Mouse (Mus musculus) left cerebral cortex, postnatal 4 days (tissue): ENCODE measurements around the gene Plcb3. TPM values are rescaled to one million over a fixed set of nuclear protein-coding genes. Genes with fewer than 3 reads are reported as not detected.
"Not testable (repeated sequence)": the region's sequence is repeated elsewhere in the genome, so short reads cannot be mapped to it uniquely, and the experiment has no call there.

ENCODE experiments used
- DNase-seq: peaks from one replicate; pipeline ENCODE4 v3.0.0-alpha.2; 2022
- intact Hi-C: fragments of 180-260 bp; cut with DNase I; formaldehyde crosslinking; loops from one replicate; pipeline ENCODE4 v1.15.1; 2025
- total RNA-seq, 2 experiments: library from RNA; stranded (reverse); gene quantifications; 2 replicates each; pipeline ENCODE4 v1.2.3; 2021

The Plcb3 gene
- total RNA-seq, 2 experiments from 2014 or later = 13.7 to 15.1 TPM

DNA sequence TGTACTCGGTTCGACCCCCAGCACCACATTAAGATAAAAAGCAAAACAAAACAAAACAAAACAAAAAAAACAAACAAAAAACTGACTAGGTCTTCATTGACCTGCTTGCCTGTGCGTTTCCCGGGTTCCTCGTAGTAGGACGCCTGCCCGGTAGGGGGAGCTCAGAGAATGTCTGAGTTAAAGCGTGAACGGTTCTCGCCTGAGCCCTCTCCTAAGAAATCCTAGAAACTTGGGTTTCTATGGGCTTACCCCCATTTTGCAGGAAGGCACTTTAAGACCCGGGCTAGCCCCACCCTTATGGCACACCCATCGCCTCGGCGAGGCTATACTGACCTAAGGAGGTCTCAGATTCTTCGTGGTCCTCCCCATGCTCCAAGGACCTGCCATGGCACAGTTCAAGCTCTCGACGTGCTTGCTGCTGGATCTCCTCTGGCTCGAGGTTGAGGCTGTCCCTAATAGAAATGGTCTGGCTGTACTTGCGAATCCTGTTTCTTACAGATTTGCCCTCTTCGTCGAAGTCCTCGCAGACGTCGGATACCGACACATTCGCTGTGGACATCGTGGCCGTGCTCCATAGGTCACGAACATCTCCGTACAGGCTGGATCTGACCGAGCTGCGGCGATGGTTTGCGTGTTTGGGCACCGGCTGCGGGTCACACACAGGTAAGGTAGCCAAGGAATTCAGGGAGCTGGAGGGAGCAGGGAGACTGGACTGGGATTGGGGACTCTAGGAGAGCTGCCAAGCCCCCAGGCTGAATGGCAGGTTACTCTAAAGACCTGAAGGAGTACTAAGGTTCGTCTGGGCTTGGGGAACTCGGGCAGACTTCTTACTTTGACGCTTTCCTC is 51.6 kb downstream of the Plcb3 start:
- DNase-seq = peak; percentile 88
- intact Hi-C loops = no loop called here

DNA sequence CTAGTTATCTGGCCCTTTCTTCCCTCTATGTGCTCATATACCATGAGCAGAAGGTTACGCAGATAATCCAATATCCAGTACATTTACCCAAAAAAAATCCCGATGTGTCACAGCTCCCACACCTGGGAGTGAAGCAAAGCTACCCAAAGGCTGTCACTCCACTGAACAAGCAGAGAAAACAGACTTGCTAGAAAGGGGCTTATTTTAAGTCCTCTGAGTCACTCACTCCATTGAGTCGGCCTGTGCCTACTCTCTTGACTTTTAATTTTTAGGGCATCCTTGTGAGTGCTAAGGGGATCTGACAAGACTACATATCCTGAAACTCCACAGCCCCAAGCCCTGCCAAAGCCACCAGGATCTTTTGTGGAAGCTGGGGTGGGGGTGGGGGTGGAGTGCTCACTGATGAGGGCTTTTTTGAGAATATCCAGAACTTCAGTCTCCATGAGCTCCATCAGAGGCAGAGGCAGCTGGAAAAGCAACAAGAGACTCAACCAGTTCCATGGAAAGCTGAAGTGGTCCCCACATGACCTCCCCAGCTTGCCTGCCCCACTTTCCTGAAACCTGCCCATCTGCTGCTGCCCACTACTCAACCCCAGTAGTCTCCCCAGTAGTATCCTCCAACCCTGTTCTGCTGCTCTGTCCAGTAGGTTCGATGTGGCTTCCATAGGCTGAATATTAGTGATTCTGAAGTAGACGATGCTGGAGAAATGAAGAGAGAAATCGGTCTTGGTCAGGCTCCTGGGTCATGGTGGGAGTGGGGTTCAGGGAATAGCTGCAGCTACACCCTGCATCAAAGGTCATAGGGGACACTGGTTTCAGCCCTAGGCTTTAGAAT is 53.2 kb downstream of the Plcb3 start:
- no peak for DNase-seq

DNA sequence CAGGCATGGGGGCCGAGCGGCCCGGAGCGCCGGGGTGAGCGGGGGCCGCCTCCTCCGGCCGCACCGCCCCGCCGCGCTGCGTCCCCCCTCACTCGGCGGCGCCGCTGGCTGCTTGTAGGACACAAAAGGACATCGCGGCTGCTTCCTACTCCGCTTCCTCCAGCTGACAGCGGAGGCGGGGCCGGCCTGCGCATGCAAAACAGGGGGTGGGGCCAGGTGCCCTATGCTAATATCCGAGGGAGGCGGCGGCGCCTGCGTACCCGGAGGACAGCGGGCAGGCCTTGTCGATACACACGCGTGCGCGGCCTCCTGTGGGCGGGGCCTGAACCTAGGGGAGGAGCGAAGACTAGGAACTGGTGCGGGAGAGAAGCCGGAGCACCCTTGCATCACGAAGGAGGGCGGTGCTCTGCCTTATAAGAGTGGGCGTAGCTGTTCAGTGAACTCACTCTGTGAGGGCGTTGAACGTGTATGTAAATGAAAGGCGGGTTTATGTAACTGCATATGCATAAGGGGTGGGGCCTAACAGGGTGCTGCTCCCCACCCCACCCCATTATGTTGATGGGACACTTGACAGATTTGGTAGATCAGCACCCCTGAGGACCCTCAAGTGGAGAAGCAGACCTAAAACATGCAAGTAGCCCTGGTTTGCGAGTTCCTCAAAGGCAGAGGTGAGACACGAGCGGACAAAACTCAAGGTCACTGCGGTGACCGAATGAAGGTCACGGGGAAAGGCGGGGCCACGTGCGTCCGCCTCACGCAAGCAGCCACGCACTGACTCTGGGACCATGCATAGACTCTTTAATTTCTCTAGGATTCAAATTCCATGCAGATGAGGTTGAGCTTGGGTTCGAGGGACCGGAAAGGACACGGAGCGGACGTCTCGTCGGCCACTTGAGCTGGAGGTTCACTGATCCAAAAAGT is 54.4 kb downstream of the Plcb3 start, which contains the start of gene Esrra:
TSS of gene Esrra (minus strand) at position 167 of the 921 bp plus-strand sequence.
- intact Hi-C loops = no loop called here
- peak; percentile 100 for DNase-seq

More for the DNA sequence above, 53.2 kb downstream of the Plcb3 start:
- intact Hi-C loops = no loop called here

DNA sequence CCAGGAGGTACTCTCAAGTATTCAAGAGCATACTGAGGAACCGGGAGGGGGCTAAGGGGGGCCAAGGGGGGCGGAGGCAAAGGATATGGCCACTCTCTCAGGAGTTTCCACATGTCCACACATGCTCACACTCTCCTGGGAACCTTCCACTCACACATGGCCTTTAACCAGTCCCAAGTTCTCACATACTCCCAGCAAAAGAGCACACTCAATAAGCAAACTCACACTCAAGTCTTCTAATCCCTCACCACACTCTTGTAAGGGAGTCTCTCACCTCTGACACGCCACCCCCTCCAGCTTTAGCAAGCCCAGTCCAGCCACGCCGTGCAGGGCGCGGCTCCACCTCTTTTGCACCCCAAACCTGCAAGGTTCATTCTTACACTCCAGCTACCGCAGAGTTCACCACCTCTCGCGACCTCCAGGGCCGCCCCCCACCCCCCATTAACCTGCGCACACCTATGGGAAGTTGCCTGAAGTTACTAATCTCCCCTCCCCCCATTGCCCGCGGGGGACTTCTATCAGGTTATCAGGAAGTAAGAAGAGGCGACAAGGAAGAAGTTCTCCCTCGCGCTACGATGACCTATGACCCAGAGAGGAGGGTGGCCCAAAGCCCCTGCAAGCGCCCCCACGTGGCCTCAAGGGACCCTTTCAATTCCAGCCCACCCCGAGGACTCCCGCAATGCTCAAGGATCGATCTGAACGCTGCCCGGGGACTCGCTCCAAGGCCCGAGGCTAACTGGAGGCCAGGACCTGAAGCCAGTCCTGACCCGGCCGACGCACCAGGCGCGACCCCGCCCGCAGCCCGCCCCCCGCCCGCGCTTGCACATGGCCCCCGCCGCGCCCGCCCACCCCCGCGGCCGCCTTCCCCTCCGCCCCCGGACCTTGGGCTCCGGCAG is 55.3 kb downstream of the Plcb3 start:
- intact Hi-C loops = no loop called here
- DNase-seq = peak; percentile 54

DNA sequence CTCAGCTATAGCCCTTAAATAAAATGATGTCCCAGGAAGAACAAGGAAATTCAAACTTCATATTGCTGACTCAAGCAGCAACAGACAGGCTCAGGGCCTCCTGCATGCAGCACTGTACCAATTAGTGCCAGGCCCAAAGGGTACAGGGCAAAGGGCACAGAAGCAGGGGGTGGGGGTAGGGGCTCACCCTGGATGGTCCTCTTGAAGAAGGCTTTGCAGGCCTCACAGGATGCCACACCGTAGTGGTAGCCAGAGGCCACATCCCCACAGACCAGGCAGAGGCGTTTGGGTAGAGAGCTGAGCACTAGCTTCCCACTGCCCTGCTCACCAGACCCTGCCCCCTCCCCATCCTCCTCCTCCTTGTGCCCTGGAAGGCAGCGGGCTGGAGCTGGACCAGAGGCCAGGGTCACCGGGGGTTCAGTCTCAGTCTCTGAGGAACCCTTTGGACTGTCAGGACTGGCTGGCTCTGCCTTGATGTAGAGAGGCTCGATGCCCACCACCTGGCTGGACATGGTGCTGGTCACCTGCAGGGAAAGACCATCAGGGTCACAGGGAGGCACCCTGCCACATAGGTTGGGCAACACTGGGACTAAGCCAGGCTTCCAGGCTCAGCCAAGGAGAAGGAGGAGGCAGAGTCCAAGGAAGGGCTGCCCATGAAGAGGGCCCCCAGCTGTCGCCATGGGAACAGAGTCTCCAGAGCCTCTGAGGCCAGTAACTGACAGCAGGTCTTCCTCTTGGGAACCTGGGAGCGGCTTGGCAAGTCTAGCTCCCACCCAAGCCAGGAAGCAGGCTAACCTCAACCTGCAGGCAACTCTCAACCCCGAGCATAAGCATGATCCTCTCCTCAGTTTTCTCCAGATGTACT is 56.2 kb downstream of the Plcb3 start:
- DNase-seq = peak; percentile 47
- intact Hi-C loops = no loop called here

DNA sequence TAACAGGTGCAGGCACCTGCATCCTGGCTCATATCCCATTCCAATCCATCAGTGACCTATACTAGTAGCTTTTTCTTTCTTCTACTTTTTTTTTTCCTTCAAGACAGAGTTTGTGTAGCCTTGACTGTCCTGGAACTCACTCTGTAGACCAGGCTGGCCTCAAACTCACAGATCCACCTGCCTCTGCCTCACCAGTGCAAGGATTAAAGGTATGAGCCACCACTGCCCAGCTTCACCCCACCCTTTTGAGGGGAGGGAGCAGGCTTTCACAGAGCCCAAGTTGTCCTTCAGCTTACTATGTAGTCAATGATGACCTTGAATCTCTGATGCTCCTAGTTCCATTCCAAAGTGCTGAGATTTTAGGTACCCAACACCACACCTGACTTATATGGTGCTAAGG is 56.8 kb downstream of the Plcb3 start:
- intact Hi-C loops = no loop called here
- no peak for DNase-seq

DNA sequence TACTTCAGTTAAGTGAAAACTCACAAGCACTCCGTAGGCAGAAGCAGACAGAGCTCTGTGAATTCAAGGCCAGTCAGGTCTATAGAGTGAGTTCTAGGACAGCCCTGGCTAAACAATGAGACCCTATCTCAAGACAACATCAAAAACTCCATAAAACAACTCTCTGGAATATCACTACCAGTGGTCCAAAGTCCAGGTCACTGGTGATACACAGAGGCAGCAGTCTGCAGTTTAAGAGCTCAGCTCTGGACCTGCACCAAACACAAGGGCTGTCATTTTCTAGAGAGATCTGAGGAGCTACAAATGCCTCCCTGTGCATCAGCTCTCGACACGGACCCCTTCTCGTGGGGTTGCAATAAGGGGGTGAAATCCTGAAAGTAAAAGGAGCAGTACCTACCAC is 57.9 kb downstream of the Plcb3 start:
- intact Hi-C loops = no loop called here
- no peak for DNase-seq

DNA sequence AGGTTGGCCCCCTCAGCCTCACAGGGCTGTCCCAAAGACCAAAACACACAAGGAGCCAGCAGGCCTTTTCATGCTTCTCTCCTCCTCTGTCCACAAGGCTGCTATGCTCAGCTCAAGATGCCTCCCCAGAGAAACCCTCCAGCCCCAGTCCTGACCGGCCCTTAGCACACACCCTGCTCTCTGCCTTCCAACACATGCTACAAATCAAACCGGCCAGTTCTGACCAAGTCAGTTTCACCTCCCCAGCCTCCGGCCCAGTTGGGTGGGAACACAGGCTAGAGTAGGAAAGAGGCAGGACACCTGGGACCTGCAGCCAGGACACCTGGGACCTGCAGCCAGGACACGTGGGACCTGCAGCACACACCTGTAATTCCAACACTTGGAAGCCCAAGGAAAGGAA is 59.8 kb downstream of the Plcb3 start:
- intact Hi-C loops = no loop called here
- DNase-seq = no peak

DNA sequence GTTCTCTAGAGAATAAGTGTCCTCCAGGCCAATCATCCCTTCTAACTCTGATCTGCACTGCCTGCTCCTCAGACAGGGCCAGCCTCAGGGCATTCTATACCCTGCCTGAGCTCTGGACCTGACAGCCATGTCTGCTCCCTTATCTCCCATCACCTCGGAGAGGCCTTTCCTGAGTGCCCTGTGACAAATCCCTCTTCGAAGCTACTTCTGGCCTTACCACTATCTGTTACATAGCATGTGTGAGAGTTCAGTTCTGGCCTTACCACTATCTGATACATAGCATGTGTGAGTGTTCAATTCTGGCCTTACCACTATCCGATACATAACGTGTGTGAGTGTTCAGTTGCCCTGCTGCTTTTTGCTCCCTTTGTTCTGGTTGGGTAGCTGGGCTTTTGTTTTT is 61.0 kb downstream of the Plcb3 start:
- intact Hi-C loops = no loop called here

DNA sequence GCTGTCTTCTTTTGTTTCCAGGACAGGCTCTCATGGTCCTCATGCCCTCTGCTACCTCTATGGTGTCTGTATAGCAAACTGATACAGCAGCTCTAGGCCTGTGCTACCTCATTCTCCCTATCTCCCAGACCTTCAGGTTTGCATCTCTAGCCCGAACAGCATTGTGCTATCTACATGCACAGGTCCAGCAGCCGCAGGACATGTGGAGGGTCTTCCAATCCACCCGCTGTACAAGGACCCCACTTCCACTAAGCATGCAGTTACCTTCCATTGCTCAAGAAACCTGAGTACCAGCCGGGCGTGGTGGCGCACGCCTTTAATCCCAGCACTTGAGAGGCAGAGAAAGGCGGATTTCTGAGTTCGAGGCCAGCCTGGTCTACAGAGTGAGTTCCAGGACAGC is 61.7 kb downstream of the Plcb3 start:
- no peak for DNase-seq
- intact Hi-C loops = no loop called here

More for the DNA sequence above, 61.0 kb downstream of the Plcb3 start:
- DNase-seq = no peak

DNA sequence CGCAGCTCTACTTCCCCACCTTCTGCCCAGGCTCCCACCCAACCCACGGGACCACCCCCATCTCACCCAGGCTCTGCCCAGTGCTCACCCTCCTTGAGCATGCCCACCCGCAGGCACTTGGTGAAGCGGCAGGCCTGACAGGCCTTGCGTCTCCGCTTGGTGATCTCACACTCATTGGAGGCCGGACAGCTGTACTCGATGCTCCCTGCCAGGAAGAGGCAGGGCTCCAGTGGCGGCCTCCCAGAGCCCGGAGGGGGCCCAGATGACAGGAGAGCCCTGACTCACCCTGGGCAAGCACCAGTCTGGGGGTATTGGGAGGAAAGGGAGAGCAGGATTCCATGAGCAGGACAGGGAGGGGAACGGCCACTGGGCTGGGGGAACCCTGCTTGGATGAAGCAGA is 62.3 kb downstream of the Plcb3 start:
- no peak for DNase-seq
- intact Hi-C loops = no loop called here

DNA sequence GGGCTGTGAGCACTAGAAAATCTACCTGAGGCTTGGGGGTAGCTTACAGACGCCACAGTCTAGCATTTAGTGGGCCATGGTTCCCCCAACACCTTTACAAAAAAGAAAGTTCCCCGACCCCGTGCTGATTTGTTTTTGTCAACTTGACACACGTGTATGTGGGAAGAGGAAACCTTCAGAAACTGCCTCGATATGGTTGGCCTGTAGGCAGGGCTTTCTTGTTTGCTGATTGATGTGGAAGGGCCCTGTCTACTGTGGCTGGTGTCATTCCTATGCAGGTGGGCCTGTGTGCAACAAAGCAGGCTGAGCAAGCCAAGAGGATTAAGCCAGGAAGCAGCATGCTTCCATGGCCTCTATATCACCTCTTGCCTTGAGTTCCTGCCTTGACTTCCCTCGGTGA is 63.2 kb downstream of the Plcb3 start:
- intact Hi-C loops = no loop called here
- DNase-seq = no peak

DNA sequence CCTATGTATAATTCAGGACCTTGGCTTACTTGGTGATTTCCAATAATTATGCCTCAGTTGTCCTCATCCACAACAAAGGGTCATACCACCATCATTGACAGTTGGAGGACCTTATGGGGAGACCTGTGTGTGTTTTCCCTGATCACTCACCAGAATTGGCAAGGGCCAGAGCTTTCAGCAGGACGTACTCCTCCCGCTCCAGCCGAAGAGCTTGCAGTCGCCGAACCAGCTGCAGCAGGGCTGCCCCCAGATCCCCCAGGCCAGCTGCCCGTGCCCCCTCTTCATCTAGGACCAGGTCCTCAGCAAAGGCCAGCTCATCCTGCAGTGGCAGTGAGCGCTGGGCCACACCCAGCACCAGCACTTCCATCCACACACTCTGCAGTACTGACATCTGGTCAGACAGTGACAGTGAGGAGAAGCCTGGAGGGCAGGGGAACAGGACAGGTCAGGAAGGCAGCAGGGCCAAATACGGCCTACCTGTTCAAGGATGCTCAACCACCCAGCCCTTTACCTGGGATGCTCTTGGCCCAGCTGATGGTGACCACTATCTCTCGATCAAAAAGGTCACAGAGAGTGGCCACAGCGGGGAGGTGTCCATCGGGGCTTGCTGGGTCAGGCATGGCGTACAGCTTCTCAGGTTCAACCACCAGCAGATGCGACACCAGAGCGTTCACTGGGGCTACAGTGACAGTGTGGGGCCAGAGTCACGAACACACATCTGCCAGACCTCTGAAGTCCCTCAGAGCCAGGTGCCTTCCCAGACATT is 63.9 kb downstream of the Plcb3 start:
- intact Hi-C loops = no loop called here
- no peak for DNase-seq

DNA sequence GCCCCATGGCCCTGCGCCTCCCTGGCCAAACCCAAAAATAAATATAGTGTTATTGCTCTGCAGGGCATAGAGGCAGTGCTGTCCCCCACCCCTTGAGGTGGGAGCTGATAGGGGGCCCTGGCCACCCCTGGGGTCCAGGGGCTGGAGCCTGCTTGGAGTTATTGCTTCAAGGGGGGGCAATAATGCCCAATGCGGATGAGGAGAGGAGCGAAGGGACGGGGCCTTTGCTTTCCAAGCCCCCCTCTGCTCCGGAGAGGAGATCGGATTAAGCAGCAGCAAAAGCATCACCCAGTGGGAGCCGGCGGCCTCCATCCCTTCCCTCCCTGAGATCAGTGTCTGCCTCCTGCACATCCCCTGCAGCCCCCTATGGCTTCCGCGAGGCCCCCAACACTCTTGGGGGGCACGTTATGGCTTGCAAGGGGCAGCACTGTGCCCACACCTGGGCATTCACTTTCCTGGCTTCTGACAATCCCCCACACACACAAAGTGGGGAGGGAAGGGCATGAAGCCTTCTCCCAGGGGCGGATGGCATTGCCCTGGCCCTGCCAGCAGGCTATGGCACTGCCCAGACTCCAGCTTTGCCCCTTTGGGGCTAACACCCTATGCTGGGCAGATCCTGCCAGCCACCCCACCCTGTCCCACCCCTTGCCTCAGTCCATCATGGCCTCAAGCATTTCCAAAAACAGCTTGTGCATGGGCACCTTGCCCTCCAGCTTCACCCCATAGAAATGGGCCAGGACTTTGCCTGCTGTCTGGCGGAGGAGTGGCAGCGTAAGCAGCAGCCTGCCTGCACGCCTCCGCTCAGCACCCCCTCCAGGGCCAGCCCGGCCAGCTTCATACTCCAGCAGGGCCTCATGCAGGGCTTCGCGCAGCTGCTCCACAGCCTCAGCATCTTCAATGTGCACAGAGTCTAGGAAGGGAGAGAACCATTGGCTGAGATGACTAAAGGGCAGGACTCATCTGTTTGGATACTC is 64.9 kb downstream of the Plcb3 start:
- intact Hi-C loops = no loop called here
- DNase-seq = no peak

DNA sequence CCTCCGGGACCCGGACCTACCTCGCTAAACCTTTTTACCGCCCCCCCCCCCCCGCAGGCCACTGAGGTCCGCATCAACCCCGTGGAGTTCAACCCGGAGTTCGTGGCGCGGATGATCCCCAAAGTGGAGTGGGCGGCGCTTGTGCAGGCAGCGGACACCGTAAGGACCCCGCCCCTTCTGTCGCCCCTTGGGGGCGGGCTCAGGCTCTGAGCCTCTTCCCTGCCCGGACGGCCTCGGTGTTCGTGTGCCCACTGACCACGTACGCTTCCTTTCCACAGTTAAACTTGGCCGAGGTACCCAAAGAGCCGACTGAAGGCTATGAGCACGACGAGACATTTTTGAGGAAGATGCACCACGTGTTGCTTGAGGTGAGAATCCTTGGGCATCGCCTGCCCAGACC is 66.0 kb downstream of the Plcb3 start:
- peak; percentile 56 for DNase-seq
- intact Hi-C loops = not testable (repeated sequence)

DNA sequence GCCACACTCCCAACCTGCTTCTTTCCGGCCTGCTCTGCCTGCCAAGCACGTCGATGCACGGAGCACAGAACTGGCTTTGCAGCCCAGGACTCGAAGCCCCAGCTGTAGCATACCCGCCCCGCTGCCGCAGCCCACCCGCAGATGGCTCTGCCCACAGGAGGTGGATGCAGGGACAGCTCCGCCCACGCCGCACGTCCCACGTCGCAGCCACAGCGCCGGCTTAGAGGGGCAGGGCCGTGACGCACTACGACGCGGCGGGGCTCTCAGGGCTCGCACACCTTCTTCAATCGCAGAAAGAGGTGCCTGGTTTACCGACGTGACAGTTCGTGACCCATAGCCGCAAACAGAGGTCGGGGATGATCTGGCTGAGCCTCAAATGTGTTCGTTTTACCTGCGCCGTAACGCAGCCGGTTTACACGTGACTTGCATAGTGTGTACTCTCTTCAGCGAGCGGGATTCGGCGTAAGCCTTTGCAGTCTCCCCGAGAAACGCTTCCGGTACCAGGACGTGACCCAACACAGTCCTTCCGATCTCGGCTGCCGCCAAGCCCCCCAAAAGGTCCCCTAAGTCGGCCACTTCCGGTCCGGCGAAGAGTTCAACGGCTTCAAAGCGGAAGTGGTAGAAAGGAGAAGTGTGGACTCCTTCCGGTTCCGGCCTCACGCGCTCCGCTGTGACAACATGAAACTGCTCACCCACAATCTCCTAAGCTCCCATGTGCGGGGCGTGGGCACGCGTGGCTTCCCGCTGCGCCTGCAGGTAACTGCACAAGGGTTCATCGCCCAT is 66.6 kb downstream of the Plcb3 start, which contains the start of the genes Trmt112 and Prdx5:
TSS of gene Trmt112 (plus strand) at position 192 of the 783 bp plus-strand sequence.
TSS of gene Prdx5 (minus strand) at position 600 of the 783 bp plus-strand sequence.
- DNase-seq = peak; percentile 93
- intact Hi-C loops = loop anchor here (5.0 kb wide), 1 partner anchor 47 kb away; no protein-coding TSS in a partner anchor
